Mouse (Mus musculus) cerebellum, adult 11 months (tissue): ENCODE results near the gene Gpc6.
"Not testable (repeated sequence)": the region's sequence is repeated elsewhere in the genome, so short reads cannot be mapped to it uniquely, and the experiment has no call there.

ENCODE experiments used
- DNase-seq: peaks from one replicate; pipeline ENCODE4 v3.0.0; 2022

Gene Gpc6

DNA sequence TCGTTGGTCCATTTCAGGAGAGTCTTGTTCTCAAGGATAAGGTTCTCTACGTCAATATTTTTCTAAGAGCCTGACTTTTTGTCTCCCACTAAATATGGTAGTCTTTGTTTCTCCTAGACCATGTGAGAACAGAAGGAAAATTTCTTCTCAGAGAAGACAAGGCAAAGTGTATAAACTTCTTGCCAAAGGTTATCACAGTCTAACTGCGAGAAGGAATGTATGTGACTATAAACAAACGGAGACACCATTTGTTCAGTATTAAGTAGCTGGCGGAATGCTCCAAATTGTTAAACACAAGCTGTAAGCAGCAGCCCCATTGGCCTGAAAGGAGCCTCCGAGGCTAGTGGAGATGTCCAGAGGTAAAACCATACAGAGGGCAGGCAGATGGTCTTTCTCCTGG lies 454.9 kb downstream of the Gpc6 start:
- no peak for DNase-seq

- DNase-seq: no peak
Measured at GRCm38 (mm10) chr14:117383188-117383587, 458.1 kb downstream of the Gpc6 start.

DNA sequence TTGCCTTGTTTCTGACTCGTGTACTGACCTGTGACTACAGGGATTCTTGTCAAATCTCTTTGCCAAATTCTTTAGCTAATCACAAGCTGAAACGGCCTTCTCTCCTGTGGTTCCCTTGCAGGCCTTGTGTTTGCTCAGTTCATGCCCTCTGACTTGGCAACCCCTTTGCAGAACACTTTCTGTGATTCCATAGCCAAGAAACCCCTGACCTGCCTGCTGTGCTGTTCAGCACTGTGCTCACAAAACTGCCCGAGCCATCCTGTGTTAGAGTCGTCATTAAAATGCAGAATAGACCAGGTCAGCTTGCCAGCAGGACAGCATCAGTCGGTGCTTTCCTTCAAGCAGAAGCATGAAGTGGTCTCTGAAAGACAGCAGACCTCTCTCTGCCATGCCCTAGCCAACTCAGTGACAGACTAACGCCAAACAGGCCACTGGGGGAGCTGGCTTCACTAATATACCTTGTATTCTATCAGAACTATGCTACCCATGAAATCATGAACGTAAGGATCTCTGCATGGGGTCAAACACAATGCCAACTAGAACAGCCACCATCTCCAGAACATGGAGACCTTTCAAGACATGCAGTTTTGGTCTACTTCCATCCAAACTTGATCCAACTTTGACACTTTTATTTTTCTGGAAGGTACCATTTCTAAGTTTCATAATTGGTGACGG lies 459.1 kb downstream of the Gpc6 start:
- DNase-seq: peak; percentile 12

DNA sequence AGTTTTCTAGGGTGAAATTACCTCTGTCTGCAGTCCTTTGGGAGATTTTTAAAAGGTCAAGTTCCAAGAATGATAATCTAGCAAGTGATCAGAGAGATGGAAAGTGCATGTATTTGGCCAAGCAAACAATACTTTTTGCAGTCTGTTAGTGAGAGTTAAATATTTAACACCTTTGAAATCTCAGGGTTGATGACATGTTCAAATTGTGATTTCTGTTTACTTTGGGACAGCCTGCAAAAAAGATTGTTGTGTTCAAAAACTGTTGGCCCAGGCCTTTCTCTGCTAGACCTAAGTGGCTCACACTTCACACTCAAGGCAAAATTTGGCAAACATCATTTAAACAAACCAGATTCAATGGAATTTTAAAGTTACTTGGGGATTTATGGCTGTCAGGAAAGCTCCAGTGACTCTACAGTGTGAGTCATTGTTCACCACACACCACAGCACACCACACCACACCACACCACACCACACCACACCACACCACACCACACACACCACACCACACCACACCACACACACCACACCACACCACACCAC lies 460.7 kb downstream of the Gpc6 start:
- DNase-seq: no peak

DNA sequence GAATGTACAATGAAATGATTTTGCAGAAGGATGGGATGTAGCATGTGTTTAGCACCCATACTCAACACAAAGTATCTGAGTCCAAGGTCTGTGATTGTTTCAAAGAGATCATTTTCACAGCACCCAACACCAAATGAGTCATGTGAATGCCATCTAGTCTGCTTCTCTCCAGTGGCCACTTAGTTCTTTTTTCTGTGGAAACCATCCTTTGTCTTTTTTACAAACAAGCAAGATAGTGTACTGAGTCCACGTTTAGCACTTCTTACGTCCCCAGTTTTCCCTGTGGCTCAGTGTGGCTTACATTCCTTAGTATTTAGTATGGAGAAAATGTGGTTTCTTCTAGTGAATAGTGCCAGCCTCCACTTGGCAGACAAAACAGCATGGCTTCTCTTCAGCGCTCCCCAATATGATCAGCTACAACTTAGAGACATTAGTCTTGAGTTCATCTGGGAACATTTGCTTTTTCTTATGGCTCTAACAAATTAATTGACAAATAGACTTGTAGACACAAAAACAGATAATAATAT lies 465.7 kb downstream of the Gpc6 start:
- no peak for DNase-seq

DNA sequence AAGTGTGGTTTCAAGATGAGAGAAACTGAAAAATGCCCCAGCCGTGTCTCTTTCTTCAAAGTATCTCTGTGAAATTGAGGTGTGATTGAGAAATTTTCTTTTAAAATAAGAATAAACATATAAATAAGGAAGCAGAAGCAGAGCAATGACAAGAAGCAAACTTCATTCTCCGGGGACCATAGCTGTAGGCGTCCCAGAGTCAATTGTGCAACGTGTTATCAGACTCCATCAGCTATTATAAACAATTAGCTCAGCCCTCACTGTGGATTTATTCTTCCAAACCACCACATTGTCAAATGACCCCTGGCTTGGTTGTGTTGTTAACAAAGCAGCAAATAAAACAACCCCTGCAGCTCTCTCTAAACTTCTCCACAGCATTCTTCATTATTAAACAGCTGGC lies 466.3 kb downstream of the Gpc6 start:
- no peak for DNase-seq

GRCm38 (mm10) chr14:117397165-117397564 lies 472.1 kb downstream of the Gpc6 start:
- no peak for DNase-seq

DNA sequence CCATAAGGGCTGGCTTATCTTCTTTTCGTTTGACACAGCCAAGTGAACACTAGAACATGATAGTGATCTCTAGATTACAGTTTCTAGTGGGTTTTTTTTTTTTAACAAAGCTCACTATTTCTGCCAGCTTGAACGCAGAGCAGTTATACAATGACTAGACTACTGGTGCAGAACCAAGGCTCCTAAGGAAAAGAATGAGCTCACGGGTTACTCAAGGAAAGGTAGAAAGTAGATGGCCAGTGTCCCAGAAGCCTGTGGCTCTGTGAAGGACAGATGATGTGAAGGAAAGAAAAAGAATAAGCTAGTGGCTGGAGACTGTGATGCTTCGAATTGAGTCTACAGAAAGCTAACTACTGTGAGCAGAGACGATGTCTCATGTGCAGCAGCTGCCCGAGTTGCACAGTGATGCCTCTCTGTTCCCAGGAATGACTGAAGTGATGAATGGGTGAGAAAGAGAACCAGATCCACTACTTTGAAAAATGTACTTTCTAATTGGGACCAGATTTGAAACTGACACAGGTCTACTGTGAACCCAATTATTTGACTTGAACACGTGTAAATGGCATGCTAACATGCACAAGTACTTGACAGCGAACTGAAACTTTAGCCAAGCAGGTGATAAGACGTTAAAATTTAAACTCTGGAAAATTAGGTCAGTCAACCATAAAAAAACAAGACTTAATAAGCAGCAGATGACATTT lies 482.9 kb downstream of the Gpc6 start:
- DNase-seq: no peak

DNA sequence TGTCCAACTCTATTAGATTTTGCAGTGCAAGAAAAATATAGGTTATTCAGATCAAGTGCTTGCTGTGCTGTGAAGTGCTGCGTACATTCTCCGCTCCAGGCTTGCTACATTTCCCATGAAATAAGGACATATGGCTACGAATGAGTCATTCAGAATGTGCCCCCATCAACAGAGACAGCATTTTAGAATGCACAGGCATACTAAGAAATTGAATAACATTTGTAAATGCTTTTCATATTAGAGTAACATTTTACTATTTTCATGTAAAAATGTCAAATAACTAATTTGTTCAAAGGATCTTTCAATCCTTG lies 483.4 kb downstream of the Gpc6 start:
- DNase-seq: no peak

DNA sequence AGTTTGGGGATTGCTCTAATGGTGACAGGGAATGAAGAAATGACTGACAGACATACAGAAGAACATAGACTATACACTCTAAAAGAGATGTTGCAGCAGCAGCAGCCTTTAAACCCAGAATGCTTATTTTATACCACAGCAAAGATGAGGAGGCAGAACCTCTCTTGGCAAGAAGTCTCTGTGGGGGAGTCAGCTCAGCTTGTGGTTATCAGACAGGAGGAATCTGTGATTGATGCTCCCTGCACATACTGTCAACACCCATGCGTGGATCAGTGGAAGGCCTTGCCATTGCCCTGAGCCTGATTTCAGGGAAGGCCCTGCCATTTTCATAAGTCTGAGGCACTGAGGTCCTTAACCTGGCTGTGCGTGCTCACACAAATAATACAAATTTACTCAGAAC lies 484.7 kb downstream of the Gpc6 start:
- no peak for DNase-seq

DNA sequence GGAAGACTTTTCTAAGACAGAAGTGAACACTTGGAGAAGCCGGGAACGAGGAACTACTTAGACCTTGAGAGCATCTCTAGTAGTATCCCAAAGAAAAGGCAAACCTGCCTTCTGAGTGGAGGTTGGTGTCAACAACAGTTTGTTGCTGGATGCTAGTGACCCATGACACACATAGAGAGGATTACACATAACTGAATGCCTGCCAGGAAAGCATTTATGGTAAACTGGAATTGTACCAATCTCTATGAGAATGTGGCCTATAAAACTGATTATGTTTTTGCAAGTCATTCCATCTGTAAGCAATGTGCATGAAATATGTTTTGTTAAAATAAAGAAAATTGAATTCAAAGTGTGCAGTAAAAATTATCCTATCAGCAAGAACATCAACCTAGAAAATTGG lies 485.4 kb downstream of the Gpc6 start:
- DNase-seq: no peak

DNA sequence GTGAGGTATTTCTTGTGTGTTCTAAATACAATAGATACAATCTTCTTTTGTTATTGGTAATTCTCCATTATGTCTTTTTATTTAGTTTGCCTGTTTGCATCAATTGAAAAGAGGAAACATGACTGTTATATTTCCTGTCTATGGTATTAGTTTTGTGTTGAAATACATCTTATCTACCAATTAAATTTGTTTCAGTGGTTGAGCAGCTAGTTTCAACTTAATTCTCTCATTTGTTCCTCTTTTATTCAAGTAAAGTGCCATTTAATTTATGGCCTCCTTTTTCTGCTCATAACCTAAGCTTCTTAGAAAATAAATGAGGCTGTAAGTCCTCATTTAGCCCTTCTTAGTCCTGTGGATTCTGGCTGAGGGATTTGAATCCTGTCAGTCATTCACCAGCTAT lies 489.9 kb downstream of the Gpc6 start:
- no peak for DNase-seq

DNA sequence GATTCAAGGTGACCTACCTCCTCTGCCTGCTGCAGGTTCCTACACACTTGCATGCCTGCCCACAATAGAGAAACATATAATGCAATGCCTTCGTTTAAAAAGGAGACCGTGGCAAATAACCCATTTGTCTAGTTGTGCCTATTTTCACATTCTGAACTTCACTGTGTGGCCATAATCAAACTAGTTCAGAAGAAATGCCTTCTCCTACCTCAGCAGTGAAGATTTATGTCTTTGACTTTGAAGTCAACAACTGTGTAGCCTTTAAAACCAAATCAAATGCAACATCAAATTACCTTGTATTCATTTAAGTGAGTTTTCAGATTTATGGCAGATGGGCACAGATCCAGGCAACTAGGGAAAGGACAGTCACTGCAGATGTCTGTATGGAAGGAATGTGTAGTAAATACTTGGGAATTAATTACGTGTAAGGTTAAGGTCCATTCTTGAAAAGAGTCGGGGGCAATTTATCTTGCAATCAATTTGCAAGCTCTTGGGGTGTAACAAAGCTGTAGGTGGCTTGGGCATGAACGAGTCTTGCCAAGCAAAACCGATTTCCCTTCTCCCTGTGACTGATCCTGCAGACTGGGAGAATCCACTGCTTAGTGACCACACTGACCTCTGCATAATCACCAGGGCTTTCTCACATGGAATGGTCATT lies 494.6 kb downstream of the Gpc6 start:
- no peak for DNase-seq

DNA sequence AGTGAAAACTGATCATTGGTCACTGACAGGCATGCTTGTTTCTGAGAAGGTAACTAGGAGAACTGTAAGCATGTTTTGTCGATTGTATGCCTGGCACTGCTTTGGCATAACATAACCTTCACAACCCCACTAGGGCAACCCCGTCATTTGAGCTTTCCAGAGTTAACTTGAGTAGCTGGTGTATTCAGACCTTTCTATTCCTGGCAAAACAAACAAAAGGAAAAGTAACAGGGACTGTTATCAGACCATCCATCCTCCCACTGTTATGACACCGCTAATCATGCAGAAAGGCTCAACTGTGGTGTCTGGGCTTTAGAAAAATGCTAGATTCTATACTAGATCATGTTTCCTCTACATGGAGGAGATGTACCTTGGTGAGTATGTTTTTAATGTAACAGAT lies 496.1 kb downstream of the Gpc6 start:
- no peak for DNase-seq

- DNase-seq: no peak
Measured at GRCm38 (mm10) chr14:117426116-117426515, 501.0 kb downstream of the Gpc6 start.

- DNase-seq: no peak
Measured at GRCm38 (mm10) chr14:117427776-117428175, 502.7 kb downstream of the Gpc6 start.

GRCm38 (mm10) chr14:117435739-117436138 lies 510.6 kb downstream of the Gpc6 start:
- no peak for DNase-seq

DNA sequence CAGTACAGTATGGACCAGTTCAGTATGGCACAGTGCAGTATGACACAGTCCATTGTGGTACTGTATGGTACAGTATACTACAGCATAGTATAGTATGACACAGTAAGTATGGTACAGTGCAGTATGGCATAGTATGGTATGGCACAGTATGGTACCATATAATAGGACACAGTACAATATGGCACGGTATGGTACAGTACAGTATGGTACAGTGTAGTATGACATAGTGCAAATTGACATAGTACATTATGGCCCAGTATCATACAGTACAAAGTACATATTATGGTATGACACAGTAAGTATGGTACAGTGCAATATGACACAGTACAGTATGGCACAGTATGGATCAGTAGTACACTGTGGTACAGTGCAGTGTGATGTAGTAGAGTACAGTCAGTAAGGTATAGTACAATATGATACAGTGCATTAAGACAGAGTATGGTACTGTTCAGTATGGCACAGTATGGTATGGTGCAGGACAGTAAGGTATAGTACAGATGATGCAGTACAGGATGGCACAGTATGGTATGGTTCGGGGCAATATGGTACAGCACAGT lies 521.6 kb downstream of the Gpc6 start:
- DNase-seq: not testable (repeated sequence)

GRCm38 (mm10) chr14:117451391-117451991 lies 526.4 kb downstream of the Gpc6 start:
- no peak for DNase-seq

DNA sequence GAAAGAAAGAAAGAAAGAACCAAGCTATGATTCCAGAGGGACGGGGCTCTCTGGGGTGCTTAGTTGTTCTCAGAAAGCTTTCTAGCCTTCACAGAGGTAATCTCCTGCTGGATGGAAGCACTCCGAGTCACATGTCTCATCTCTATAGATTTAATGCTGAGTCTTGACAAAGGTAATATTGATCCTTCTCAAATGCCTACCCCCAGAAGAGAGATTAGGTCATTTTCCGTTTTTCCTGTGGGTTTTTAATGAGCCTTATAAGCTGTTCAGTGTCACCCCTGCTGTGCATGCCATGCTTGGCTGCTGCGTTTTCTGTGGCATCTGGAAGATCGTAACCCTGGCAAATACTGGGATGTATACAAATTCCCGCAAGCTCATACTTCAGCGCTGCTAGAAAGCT lies 527.0 kb downstream of the Gpc6 start:
- no peak for DNase-seq

- DNase-seq: no peak
Measured at GRCm38 (mm10) chr14:117473378-117473777, 548.3 kb downstream of the Gpc6 start.

- no peak for DNase-seq
Measured at GRCm38 (mm10) chr14:117478879-117479278, 553.8 kb downstream of the Gpc6 start.

DNA sequence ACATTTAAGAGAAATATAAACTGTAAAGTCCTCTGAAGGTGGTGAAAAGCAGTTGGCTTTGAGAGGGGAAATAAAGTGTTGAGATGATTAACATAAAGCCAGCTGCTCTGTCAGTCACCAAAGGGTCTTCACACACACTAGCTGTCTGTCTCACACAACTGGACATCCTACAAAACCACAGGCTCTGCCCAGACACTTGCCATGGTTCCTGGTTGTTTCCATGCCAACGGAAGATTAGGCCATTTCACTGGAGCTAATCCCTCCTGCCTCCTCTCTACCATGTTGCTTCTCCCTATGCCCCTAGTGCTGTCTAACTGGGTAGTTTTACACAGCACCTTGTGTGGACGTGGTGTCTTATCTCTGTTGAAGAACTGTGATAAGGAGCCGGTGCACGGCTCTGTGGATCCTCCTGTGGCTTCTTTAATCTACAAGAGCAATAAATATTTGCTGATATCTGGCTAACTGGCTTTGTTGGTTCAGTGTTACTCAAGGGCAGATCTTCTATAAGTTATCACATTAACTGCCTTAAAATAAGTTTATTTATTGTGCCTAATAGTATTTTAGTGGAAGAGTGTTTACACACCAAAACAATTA lies 562.1 kb downstream of the Gpc6 start:
- no peak for DNase-seq
